Mouse (Mus musculus) megakaryocyte-erythroid progenitor cell, adult 5 weeks (primary cell): ENCODE results near the gene Txn1. TPM values are rescaled to one million over a fixed set of nuclear protein-coding genes. Genes with fewer than 3 reads are reported as not detected.

Experiments used
- polyA plus RNA-seq: library from polyadenylated mRNA; stranded (reverse); fragments of >175 nt; gene quantifications from 2 replicates; pipeline ENCODE4 v1.2.3, GENCODE M21; 2012

Gene Txn1
- polyA plus RNA-seq: 32.1 and 35.5 TPM in 2 replicates

GRCm38 (mm10) chr4:57956029-57956960, at the start of gene Txn1:
Gene Txn1, minus strand, starts transcription at chr4:57956411.

GRCm38 (mm10) chr4:57916201-57916661, 40.0 kb downstream of the Txn1 start, which contains the start of gene D630039A03Rik:
Gene D630039A03Rik, minus strand, starts transcription at chr4:57916297.

Other genes starting within 250 kb of the Txn1 start
- gene Akap2, start 238.8 kb downstream of the Txn1 start, polyA plus RNA-seq: 0.33 and 0.36 TPM in 2 replicates
- 0.03 and 0.05 TPM in 2 replicates for gene D630039A03Rik, start 40.1 kb downstream of the Txn1 start, polyA plus RNA-seq
- gene Txndc8, start 52.7 kb upstream of the Txn1 start, polyA plus RNA-seq: not detected in 2 replicates